Mouse (Mus musculus): ENCODE results near the gene Ap4m1. TPM values are rescaled to one million over a fixed set of nuclear protein-coding genes. Genes with fewer than 3 reads are reported as not detected.
A peak's percentile ranks its signal among the peaks of the same experiment; 100 is the strongest.
"Not testable (repeated sequence)": the region's sequence is repeated elsewhere in the genome, so short reads cannot be mapped to it uniquely, and the experiment has no call there.

The Ap4m1 gene
- total RNA-seq, 4 experiments from 2014 or later = 6.0 to 11.3 (median 7.6) TPM

GRCm38 (mm10) chr5:138194755-138195345 is 23.0 kb downstream of the Ap4m1 start:
- no peak for DNase-seq (ENCODE audit: low spot score)

GRCm38 (mm10) chr5:138195463-138195862 is 23.7 kb downstream of the Ap4m1 start:
- no peak for DNase-seq (ENCODE audit: low spot score)

- DNase-seq (ENCODE audit: low spot score) = no peak
Measured at GRCm38 (mm10) chr5:138199576-138199975, 27.8 kb downstream of the Ap4m1 start.

- DNase-seq (ENCODE audit: low spot score) = no peak
Measured at GRCm38 (mm10) chr5:138202086-138202485, 30.3 kb downstream of the Ap4m1 start.

- DNase-seq (ENCODE audit: low spot score) = no peak
Measured at GRCm38 (mm10) chr5:138207253-138207652, 35.5 kb downstream of the Ap4m1 start.

- DNase-seq (ENCODE audit: low spot score) = no peak
Measured at GRCm38 (mm10) chr5:138207873-138208272, 36.1 kb downstream of the Ap4m1 start.

GRCm38 (mm10) chr5:138216632-138217031 is 44.8 kb downstream of the Ap4m1 start:
- DNase-seq (ENCODE audit: low spot score) = not testable (repeated sequence)

GRCm38 (mm10) chr5:138219864-138220263 is 48.1 kb downstream of the Ap4m1 start:
- DNase-seq (ENCODE audit: low spot score) = no peak

GRCm38 (mm10) chr5:138222111-138222510 is 50.3 kb downstream of the Ap4m1 start:
- peak; percentile 78 for DNase-seq (ENCODE audit: low spot score)

GRCm38 (mm10) chr5:138223287-138223686 is 51.5 kb downstream of the Ap4m1 start:
- DNase-seq (ENCODE audit: low spot score) = no peak

- no peak for DNase-seq (ENCODE audit: low spot score)
Measured at GRCm38 (mm10) chr5:138225700-138226099, 53.9 kb downstream of the Ap4m1 start, which contains the start of gene Nxpe5. TSS of gene Nxpe5 (plus strand) at chr5:138225898.

GRCm38 (mm10) chr5:138226491-138226890 is 54.7 kb downstream of the Ap4m1 start:
- DNase-seq (ENCODE audit: low spot score) = no peak

- peak; percentile 34 for DNase-seq (ENCODE audit: low spot score)
Measured at GRCm38 (mm10) chr5:138227367-138227766, 55.6 kb downstream of the Ap4m1 start.

- no peak for DNase-seq (ENCODE audit: low spot score)
Measured at GRCm38 (mm10) chr5:138228026-138228425, 56.2 kb downstream of the Ap4m1 start.

- no peak for DNase-seq (ENCODE audit: low spot score)
Measured at GRCm38 (mm10) chr5:138229511-138229910, 57.7 kb downstream of the Ap4m1 start.

Small RNAs within 50 kb of the gene (microRNA-seq; reads per million reads assigned to microRNA genes)
- 811 reads per million, percentile 80 among the genes with 10 or more reads in this experiment for gene Mir106b
- 293 reads per million, percentile 71 among the genes with 10 or more reads in this experiment for gene Mir25
- 3,180 reads per million, percentile 90 among the genes with 10 or more reads in this experiment for gene Mir93

Other genes with a start within 250 kb of the Ap4m1 start
- gene Gjc3, start 208.9 kb upstream of the Ap4m1 start, total RNA-seq (2022) = under 1 TPM; 0.09 to 0.34 (median 0.24) TPM
- not detected for gene Azgp1, start 190.5 kb upstream of the Ap4m1 start, total RNA-seq (2022)
- not detected for gene Smok3a, start 150.7 kb upstream of the Ap4m1 start, total RNA-seq (2022)
- not detected for gene Smok3b, start 150.6 kb upstream of the Ap4m1 start, total RNA-seq (2022)
- not detected for gene Smok3c, start 118.8 kb upstream of the Ap4m1 start, total RNA-seq (2022)
- 10 to 100 TPM; 13.7 to 16.2 (median 15.3) TPM for gene Zkscan1, start 86.9 kb upstream of the Ap4m1 start, total RNA-seq (2022)
- 10 to 100 TPM; 11.2 to 12.9 (median 11.9) TPM for gene Zscan21, start 55.1 kb upstream of the Ap4m1 start, total RNA-seq (2022)
- 1 to 10 TPM; 6.2 to 8.5 (median 8.3) TPM for gene Zfp113, start 16.3 kb upstream of the Ap4m1 start, total RNA-seq (2022)
- 100 to 1,000 TPM; 117 to 139 (median 133) TPM for gene Cops6, start 10.9 kb upstream of the Ap4m1 start, total RNA-seq (2022)
- gene Mcm7, start 420 bp downstream of the Ap4m1 start, total RNA-seq (2022) = 10 to 100 TPM in 1 of 4 experiments, 1 to 10 TPM in 3; 7.2 to 11.5 (median 8.2) TPM
- 10 to 100 TPM; 32.6 to 34.7 (median 34.2) TPM for gene Taf6, start 15.4 kb downstream of the Ap4m1 start, total RNA-seq (2022)
- 1 to 10 TPM; 4.9 to 7.0 (median 5.9) TPM for gene Cnpy4, start 15.5 kb downstream of the Ap4m1 start, total RNA-seq (2022)
- gene Mblac1, start 22.3 kb downstream of the Ap4m1 start, total RNA-seq (2022) = 1 to 10 TPM; 1.8 to 4.3 (median 2.4) TPM
- gene Nxpe5, start 53.9 kb downstream of the Ap4m1 start, total RNA-seq (2022) = 1 to 10 TPM in 1 of 4 experiments, under 1 TPM in 3; 0.56 to 1.3 (median 0.66) TPM
- 10 to 100 TPM; 54.5 to 61.7 (median 56.2) TPM for gene Lamtor4, start 83.5 kb downstream of the Ap4m1 start, total RNA-seq (2022)
- gene BC037034, start 92.0 kb downstream of the Ap4m1 start, total RNA-seq (2022) = 1 to 10 TPM; 2.7 to 4.4 (median 3.4) TPM
- gene Gal3st4, start 100.8 kb downstream of the Ap4m1 start, total RNA-seq (2022) = under 1 TPM in 1 of 4 experiments, not detected in 3; 0.17 TPM
- gene Gm43720, start 108.0 kb downstream of the Ap4m1 start, total RNA-seq (2022) = not detected
- under 1 TPM in 2 of 4 experiments, not detected in 2; 0.22 to 0.34 TPM for gene Gpc2, start 108.0 kb downstream of the Ap4m1 start, total RNA-seq (2022)
- not detected for gene Stag3, start 108.2 kb downstream of the Ap4m1 start, total RNA-seq (2022)
- gene Pvrig, start 170.0 kb downstream of the Ap4m1 start, total RNA-seq (2022) = under 1 TPM in 1 of 4 experiments, not detected in 3; 0.52 TPM